Mouse (Mus musculus) brain, adult 10 weeks (tissue): ENCODE measurements around the gene Psmd3. TPM values are rescaled to one million over a fixed set of nuclear protein-coding genes. Genes with fewer than 3 reads are reported as not detected.

Source experiments
- polyA plus RNA-seq: library from polyadenylated mRNA; stranded (reverse); fragments of 350-450 nt; fragmentation: Illumina TruSeq; extraction: RNeasy Lipid Tissue Mini Kit (QIAGEN cat#74804); gene quantifications from one replicate; pipeline ENCODE4 v1.2.3, GENCODE M21; 2015; ENCODE audit warnings: low read depth, low replicate concordance

Gene Psmd3
- 113 TPM for polyA plus RNA-seq

GRCm38 (mm10) chr11:98681786-98682745 lies at the start of gene Psmd3:
Gene Psmd3, plus strand, starts transcription at chr11:98682554.

DNA sequence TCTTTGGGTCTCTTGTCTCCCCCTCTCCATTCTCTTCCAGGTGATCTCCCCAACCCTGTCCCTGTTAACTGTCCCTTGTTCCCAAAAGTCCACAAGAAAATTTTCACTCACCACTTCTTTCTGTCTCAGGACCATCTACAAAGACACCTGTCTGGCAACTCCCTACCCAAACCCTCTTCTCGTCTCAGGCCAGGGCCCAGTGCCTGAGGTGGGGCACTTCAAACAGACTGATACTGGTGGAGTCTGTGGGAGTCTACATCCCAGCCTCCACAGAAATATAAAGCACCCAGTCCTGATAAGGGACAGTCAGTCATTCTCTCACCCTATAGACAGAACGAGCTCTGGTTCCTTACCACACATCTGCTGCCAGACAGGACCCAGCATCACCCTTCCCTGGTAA lies 35.9 kb upstream of the Psmd3 start, which contains the start of gene Gsdma2:
TSS of gene Gsdma2 (plus strand) at position 301 of the 400 bp plus-strand sequence.

DNA sequence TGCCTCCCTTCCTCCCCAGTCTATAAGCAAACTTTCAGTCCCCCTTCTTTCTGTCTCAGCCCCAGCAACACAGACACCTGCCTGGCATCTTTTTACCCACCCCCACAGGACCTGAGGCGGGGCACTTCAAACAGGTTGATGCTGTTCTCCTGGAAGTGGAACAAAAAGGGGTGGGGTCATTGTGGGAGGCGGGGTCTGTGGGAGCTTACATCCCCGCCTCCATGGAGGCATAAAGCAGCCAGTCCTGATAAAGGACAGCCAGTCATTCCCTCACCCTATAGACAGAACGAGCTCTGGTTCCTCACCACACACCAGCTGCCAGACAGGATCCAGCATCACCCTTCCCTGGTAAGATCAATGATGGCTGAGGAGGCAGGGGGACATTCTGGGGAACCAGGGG lies 18.3 kb upstream of the Psmd3 start, which contains the start of gene Gsdma:
TSS of gene Gsdma (plus strand) at position 261 of the 400 bp plus-strand sequence.

DNA sequence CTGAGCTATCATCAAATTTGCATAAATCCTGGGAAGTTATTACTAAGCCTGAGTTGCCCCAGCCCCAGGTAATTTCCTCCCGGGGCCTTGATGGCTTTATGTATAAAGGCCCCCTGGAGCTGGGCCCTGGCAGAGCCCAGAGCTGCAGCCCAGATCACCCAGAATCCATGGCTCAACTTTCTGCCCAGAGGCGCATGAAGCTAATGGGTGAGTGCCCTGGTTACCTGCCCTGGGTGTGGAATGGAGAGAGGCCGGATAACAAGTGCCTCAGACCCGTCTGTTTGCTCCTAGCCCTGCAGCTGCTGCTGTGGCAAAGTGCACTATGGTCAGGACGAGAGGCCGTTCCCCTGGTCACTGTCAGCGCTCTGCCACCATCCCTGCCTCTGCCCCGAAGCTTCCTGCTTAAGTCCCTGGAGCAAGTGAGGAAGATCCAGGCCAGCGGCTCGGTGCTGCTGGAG lies 18.9 kb downstream of the Psmd3 start, which contains the start of gene Csf3:
TSS of gene Csf3 (plus strand) at position 51 of the 458 bp plus-strand sequence.

GRCm38 (mm10) chr11:98729119-98729588 lies 46.8 kb downstream of the Psmd3 start, which contains the start of gene Med24:
Gene Med24, minus strand, starts transcription at chr11:98729435.

GRCm38 (mm10) chr11:98740393-98741050 lies 58.2 kb downstream of the Psmd3 start, which contains the start of gene Thra:
Gene Thra, plus strand, starts transcription at chr11:98740638.

Other genes starting within 250 kb of the Psmd3 start
- gene Mien1, start 243.6 kb upstream of the Psmd3 start, polyA plus RNA-seq: 230 TPM
- 2.9 TPM for gene Grb7, start 236.2 kb upstream of the Psmd3 start, polyA plus RNA-seq
- gene Ikzf3, start 136.5 kb upstream of the Psmd3 start, polyA plus RNA-seq: not detected
- not detected for gene Zpbp2, start 131.5 kb upstream of the Psmd3 start, polyA plus RNA-seq
- gene Ormdl3, start 95.2 kb upstream of the Psmd3 start, polyA plus RNA-seq: 59.0 TPM
- not detected for gene Lrrc3c, start 84.3 kb upstream of the Psmd3 start, polyA plus RNA-seq
- not detected for gene Gm12355, start 56.9 kb upstream of the Psmd3 start, polyA plus RNA-seq
- not detected for gene Gsdma3, start 56.2 kb upstream of the Psmd3 start, polyA plus RNA-seq
- not detected for gene Gsdma2, start 35.8 kb upstream of the Psmd3 start, polyA plus RNA-seq
- not detected for gene Gsdma, start 18.2 kb upstream of the Psmd3 start, polyA plus RNA-seq
- gene Csf3, start 18.7 kb downstream of the Psmd3 start, polyA plus RNA-seq: not detected
- 76.2 TPM for gene Med24, start 46.9 kb downstream of the Psmd3 start, polyA plus RNA-seq
- 652 TPM for gene Thra, start 58.1 kb downstream of the Psmd3 start, polyA plus RNA-seq
- gene Nr1d1, start 92.8 kb downstream of the Psmd3 start, polyA plus RNA-seq: 59.3 TPM
- gene Msl1, start 113.0 kb downstream of the Psmd3 start, polyA plus RNA-seq: 117 TPM
- 37.6 TPM for gene Casc3, start 122.4 kb downstream of the Psmd3 start, polyA plus RNA-seq
- gene Rapgefl1, start 154.2 kb downstream of the Psmd3 start, polyA plus RNA-seq: 89.1 TPM
- gene Wipf2, start 181.1 kb downstream of the Psmd3 start, polyA plus RNA-seq: 28.1 TPM
- gene Cdc6, start 225.2 kb downstream of the Psmd3 start, polyA plus RNA-seq: 0.74 TPM
- 7.5 TPM for gene Rara, start 245.3 kb downstream of the Psmd3 start, polyA plus RNA-seq